Mouse (Mus musculus) Muller cell, postnatal 12 days (primary cell): ENCODE measurements around the gene Trmt2a.
"Not testable (repeated sequence)": the region's sequence is repeated elsewhere in the genome, so short reads cannot be mapped to it uniquely, and the experiment has no call there.

ENCODE experiments used
- DNase-seq: peaks from one replicate; pipeline ENCODE4 v3.0.0-alpha.2; 2015; ENCODE audit errors: inconsistent ontology term

Gene Trmt2a

DNA sequence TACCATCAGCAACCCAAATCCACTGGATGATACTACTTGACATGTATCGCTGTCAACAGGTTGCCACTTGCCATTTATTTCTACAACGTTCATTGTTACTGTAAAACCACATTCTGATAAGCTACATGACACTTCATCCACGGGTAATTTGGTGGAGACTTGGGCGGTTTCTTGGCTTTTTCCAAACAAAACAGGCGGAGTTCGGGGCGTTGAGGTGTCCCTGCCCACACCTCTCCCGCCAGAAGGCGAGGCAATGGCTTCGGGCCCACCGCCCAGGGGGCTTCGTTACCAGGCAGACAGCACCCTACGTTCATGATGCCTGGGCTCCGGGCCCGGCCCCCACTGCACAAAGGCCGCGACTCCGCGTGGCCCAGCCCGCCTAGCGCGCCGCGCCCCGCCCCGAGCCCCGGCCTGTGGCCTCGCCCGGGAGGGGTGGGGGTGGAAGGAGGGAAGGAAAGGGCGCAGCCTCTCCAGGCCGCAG is 40.1 kb downstream of the Trmt2a start:
- DNase-seq = peak; percentile 90

GRCm38 (mm10) chr16:18289067-18289588 is 40.6 kb downstream of the Trmt2a start, which contains the start of gene Dgcr8:
Dgcr8 (minus strand) TSS chr16:18289246.
- DNase-seq = peak; percentile 99

- DNase-seq = not testable (repeated sequence)
These were observed 41.1 kb downstream of the Trmt2a start for GRCm38 (mm10) chr16:18289614-18290013.
